In the genomic region with DNA sequence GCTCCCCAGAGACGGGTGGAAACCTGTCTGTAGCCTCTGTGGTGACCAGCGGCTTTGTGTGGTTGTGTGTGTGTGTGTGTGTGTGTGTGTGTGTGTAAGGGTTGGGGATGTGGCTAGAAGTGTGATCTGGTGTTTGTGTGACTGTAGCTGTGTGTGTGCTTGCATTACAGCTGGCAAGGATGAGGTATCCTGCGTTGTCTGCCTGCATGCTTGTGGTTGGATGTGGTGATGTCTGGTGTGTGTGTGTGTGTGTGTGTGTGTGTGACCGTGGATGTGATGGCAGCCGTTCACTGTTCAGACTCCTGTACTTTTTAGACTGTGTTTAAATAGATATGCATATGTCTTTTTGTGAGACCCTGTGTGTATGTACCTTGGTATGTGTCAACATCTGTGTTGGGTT, we compare ENCODE assay signal across 8 mouse cellular contexts. TPM values are rescaled to one million over a fixed set of nuclear protein-coding genes. Genes with fewer than 3 reads are reported as not detected.
DNase-seq lines count a peak whose midpoint lies in the region; ATAC-seq and TF ChIP-seq lines count a peak whose summit lies in the region.

No protein-coding gene starts in this region.

- H3K9me3 ChIP-seq in lung, embryonic 14.5 days (ENCODE audit: low read depth, low read length): no peaks in the 10 kb centered on the region
- H3K9me3 ChIP-seq in hindbrain, embryonic 12.5 days (replicated peaks): no peaks in the 10 kb centered on the region
- H3K9me3 ChIP-seq in midbrain, embryonic 15.5 days: no peaks in the 10 kb centered on the region

- H3K4me3 ChIP-seq in lung, embryonic 14.5 days (ENCODE audit: low read depth, low read length): peak overlapping the region; percentile 81
- H3K4me3 ChIP-seq in cortical plate, adult 2 months (ENCODE audit: insufficient read depth, low read length): peak overlapping the region; percentile 82
- peak overlapping the region; percentile 90 for H3K4me3 ChIP-seq in hindbrain, embryonic 12.5 days
- H3K4me3 ChIP-seq in midbrain, embryonic 15.5 days: peak overlapping the region; percentile 83

- no peak for ATAC-seq in lung, embryonic 14.5 days (ENCODE audit: insufficient read depth)
- no peak for ATAC-seq in hindbrain, embryonic 12.5 days (ENCODE audit: low FRiP score)
- peak; percentile 9 for ATAC-seq in midbrain, embryonic 15.5 days (replicated peaks)

- 16% methylated on average over 5 of the region's 5 CpGs for WGBS in lung, embryonic 14.5 days
- 25% methylated on average over 5 of the region's 5 CpGs for WGBS in hindbrain, embryonic 12.5 days
- WGBS in midbrain, embryonic 15.5 days: 10% methylated on average over 5 of the region's 5 CpGs

- no peaks in the 10 kb centered on the region for H3K27me3 ChIP-seq in lung, embryonic 14.5 days (ENCODE audit: insufficient read depth, low read length)
- H3K27me3 ChIP-seq in hindbrain, embryonic 12.5 days: no peaks in the 10 kb centered on the region
- H3K27me3 ChIP-seq in midbrain, embryonic 15.5 days (replicated peaks): no peaks in the 10 kb centered on the region

- no peak for TF ChIP-seq CTCF in lung, embryonic 14.5 days (IDR thresholded peaks at IDR 0.05; ENCODE audit: low read depth)
- no peak for TF ChIP-seq CTCF in cortical plate, adult 2 months (IDR thresholded peaks at IDR 0.05; ENCODE audit: extremely low read depth, insufficient read depth, low read length)

- peaks cover 18% of the 10 kb centered on the region; the same call in 1 of the 2 replicates for H3K4me1 ChIP-seq in lung, embryonic 14.5 days (ENCODE audit: insufficient read depth)
- H3K4me1 ChIP-seq in cortical plate, adult 2 months (ENCODE audit: control insufficient read depth, insufficient read depth, low read length): peaks cover 7% of the 10 kb centered on the region
- peaks cover 43% of the 10 kb centered on the region for H3K4me1 ChIP-seq in hindbrain, embryonic 12.5 days
- peaks cover 31% of the 10 kb centered on the region for H3K4me1 ChIP-seq in midbrain, embryonic 15.5 days

- peak overlapping the region; percentile 65 for H3K4me2 ChIP-seq in lung, embryonic 14.5 days
- H3K4me2 ChIP-seq in hindbrain, embryonic 12.5 days (replicated peaks): peak overlapping the region; percentile 90
- peak overlapping the region; percentile 86 for H3K4me2 ChIP-seq in midbrain, embryonic 15.5 days

- H3K36me3 ChIP-seq in lung, embryonic 14.5 days (ENCODE audit: insufficient read depth): peaks cover 30% of the 10 kb centered on the region; the same call in 1 of the 2 replicates
- peaks cover 28% of the 10 kb centered on the region for H3K36me3 ChIP-seq in hindbrain, embryonic 12.5 days
- H3K36me3 ChIP-seq in midbrain, embryonic 15.5 days (replicated peaks): peaks cover 7% of the 10 kb centered on the region; the same call in 1 of the 2 replicates

- peak; percentile 22 for DNase-seq in lung, embryonic 14.5 days
- no peak for DNase-seq in lung, postnatal 4 days
- no peak for DNase-seq in thymus, postnatal 14 days
- DNase-seq in spleen, postnatal 4 days (ENCODE audit: low spot score in 2 of 2): no peak
- no peak for DNase-seq in right cerebral cortex, postnatal 14 days

- peak overlapping the region; percentile 82 for H3K9ac ChIP-seq in lung, embryonic 14.5 days
- H3K9ac ChIP-seq in hindbrain, embryonic 12.5 days: peak overlapping the region; percentile 96
- H3K9ac ChIP-seq in midbrain, embryonic 15.5 days: peak overlapping the region; percentile 94

- peak overlapping the region; percentile 82 for H3K27ac ChIP-seq in lung, embryonic 14.5 days (ENCODE audit: low read depth)
- peak overlapping the region; percentile 82 for H3K27ac ChIP-seq in cortical plate, adult 2 months (ENCODE audit: insufficient read depth, low read length)
- peak overlapping the region; percentile 96 for H3K27ac ChIP-seq in hindbrain, embryonic 12.5 days
- H3K27ac ChIP-seq in midbrain, embryonic 15.5 days: peak overlapping the region; percentile 93

- TF ChIP-seq POLR2A in cortical plate, adult 2 months (IDR thresholded peaks at IDR 0.05; ENCODE audit: extremely low read depth, insufficient read depth, low read length): 0 out of 2 replicates have a peak, but pooled peaks have one; percentile 38

RNA-seq across cellular contexts. Expression of gene Numbl, which starts 1.5 kb away (rescaled TPM):
- polyA plus RNA-seq in lung, embryonic 14.5 days (2014; fragmentation: Nextera tagmentation; extraction: Ambion mirVana): 15.2 and 16.2 TPM in 2 replicates
- 108 TPM in 2 replicates for polyA plus RNA-seq in cortical plate, adult 2 months (2012; rRNA removed)
- 60.2 and 63.0 TPM in 2 replicates for polyA plus RNA-seq in hindbrain, embryonic 12.5 days (2016; fragmentation: Nextera tagmentation; extraction: Ambion mirVana)
- polyA plus RNA-seq in midbrain, embryonic 15.5 days (2015; fragmentation: Nextera tagmentation; extraction: Ambion mirVana): 58.7 and 66.3 TPM in 2 replicates

RNA-seq across cellular contexts. Expression of gene Coq8b, which starts 26.9 kb away (rescaled TPM):
- polyA plus RNA-seq in lung, embryonic 14.5 days (2014; fragmentation: Nextera tagmentation; extraction: Ambion mirVana): 12.8 and 13.7 TPM in 2 replicates
- polyA plus RNA-seq in cortical plate, adult 2 months (2012; rRNA removed): 30.6 and 31.8 TPM in 2 replicates
- 23.2 and 24.3 TPM in 2 replicates for polyA plus RNA-seq in hindbrain, embryonic 12.5 days (2016; fragmentation: Nextera tagmentation; extraction: Ambion mirVana)
- polyA plus RNA-seq in midbrain, embryonic 15.5 days (2015; fragmentation: Nextera tagmentation; extraction: Ambion mirVana): 26.9 and 27.9 TPM in 2 replicates

RNA-seq across cellular contexts. Expression of gene Itpkc, which starts 31.3 kb away (rescaled TPM):
- 5.4 and 5.9 TPM in 2 replicates for polyA plus RNA-seq in lung, embryonic 14.5 days (2014; fragmentation: Nextera tagmentation; extraction: Ambion mirVana)
- 5.8 and 6.8 TPM in 2 replicates for polyA plus RNA-seq in cortical plate, adult 2 months (2012; rRNA removed)
- polyA plus RNA-seq in hindbrain, embryonic 12.5 days (2016; fragmentation: Nextera tagmentation; extraction: Ambion mirVana): 10.2 and 10.7 TPM in 2 replicates
- 8.5 and 8.7 TPM in 2 replicates for polyA plus RNA-seq in midbrain, embryonic 15.5 days (2015; fragmentation: Nextera tagmentation; extraction: Ambion mirVana)
